Mouse (Mus musculus): ENCODE results near the gene Csnk2b. TPM values are rescaled to one million over a fixed set of nuclear protein-coding genes. Genes with fewer than 3 reads are reported as not detected.

Gene Csnk2b
- polyA plus RNA-seq, 1 experiment from 2014 or later = 224 TPM

DNA sequence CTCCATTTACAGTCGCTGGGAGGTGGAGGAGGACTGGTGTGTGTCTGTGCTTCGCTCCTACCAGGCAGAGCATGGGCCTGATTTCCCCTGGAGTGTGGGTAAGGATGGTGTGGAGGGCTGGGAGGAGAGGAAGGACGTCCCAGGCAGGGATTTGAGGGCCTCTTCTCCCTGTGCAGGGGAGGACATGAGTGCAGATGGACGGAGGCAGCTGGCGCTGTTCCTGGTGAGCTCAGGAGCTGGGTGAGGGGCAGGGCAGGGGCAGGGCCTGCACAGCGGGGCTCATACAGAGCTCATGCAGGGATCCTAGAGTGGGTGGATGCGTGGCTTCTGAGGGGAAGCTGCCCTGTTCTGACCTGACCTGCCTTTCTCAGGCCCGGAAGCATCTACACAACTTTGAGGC lies 19.6 kb downstream of the Csnk2b start:
- 54% methylated on average over 8 of the region's 8 CpGs for WGBS
- Histone ChIP-seq H3K27ac (ENCODE audit: low read length) (no peak overlapping the region), H3K4me2 (ENCODE audit: low read depth, low read length) (no peak overlapping the region), H3K4me3 (ENCODE audit: low read length) (no peak overlapping the region), H3K27me3 (ENCODE audit: control insufficient read depth, insufficient read depth, low read length) (no peaks in the 10 kb centered on the region), H3K4me1 (ENCODE audit: control insufficient read depth, insufficient read depth, low read length) (peaks cover 6% of the 10 kb centered on the region; the same call in 1 of the 2 replicates), H3K36me3 (ENCODE audit: control insufficient read depth, insufficient read depth) (peaks cover 32% of the 10 kb centered on the region), H3K9me3 (replicated peaks; ENCODE audit: control insufficient read depth, low read length) (no peaks in the 10 kb centered on the region), H3K9ac (ENCODE audit: low read length) (no peak overlapping the region)
- ATAC-seq (replicated peaks; ENCODE audit: extremely low read depth, insufficient read depth, low FRiP score) = no peak

DNA sequence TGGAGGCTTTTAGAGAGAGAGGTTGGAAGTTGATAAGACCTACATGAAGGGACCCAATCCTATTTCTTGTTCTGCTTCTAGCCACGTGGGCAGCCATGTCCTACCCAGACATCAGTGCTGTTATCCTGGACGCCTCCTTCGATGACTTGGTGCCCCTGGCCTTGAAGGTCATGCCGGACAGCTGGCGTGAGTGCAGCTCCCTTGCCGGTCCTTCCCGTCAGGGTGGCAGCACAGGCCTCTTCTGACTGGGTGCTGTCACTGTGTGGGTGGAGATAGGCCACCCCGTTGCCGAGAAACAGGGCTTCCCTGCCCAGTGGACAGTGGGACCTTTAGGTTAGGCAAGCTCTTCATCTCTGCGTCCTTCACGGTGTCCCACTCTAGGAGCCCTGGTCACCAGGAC lies 20.7 kb downstream of the Csnk2b start:
- peaks cover 4% of the 10 kb centered on the region; the same call in 1 of the 2 replicates for H3K4me1 ChIP-seq (ENCODE audit: control insufficient read depth, insufficient read depth, low read length)
- 83% methylated on average over 11 of the region's 11 CpGs for WGBS
- no peak for ATAC-seq (replicated peaks; ENCODE audit: extremely low read depth, insufficient read depth, low FRiP score)
- H3K27ac ChIP-seq (ENCODE audit: low read length) = no peak overlapping the region
- no peak overlapping the region for H3K9ac ChIP-seq (ENCODE audit: low read length)
- H3K4me3 ChIP-seq (ENCODE audit: low read length) = no peak overlapping the region
- H3K9me3 ChIP-seq (replicated peaks; ENCODE audit: control insufficient read depth, low read length) = no peaks in the 10 kb centered on the region
- H3K4me2 ChIP-seq (ENCODE audit: low read depth, low read length) = no peak overlapping the region
- no peaks in the 10 kb centered on the region for H3K27me3 ChIP-seq (ENCODE audit: control insufficient read depth, insufficient read depth, low read length)
- peaks cover 39% of the 10 kb centered on the region for H3K36me3 ChIP-seq (ENCODE audit: control insufficient read depth, insufficient read depth)

DNA sequence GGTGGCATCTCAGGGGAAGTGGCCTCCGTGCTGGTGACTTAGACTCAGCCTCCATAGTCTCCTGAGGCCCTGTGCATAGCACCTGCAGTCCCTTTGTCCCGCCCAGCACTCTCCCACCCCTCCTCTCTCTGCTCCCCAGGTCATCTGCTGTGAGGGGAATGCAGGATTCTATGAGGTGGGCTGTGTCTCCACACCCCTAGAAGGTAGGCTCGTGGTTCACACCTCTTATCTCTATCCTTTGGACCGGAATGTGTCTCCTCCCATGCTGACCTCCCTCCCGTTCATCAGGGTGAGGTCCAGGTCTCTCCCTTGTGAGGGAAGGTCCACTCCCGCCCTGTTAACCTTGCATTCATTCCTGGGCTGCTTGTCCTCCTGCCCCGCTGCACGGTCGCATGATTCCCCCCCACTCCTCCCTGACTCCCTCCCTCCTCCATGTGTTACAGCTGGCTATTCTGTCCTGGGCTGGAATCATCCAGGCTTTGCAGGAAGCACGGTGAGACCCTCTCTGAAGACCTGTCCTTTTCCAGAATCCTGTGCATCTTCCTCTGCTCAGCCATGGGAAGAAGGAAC lies 21.6 kb downstream of the Csnk2b start:
- ATAC-seq (replicated peaks; ENCODE audit: extremely low read depth, insufficient read depth, low FRiP score) = no peak
- 57% methylated on average over 10 of the region's 10 CpGs for WGBS
- no peak overlapping the region for H3K9ac ChIP-seq (ENCODE audit: low read length)
- no peaks in the 10 kb centered on the region for H3K9me3 ChIP-seq (replicated peaks; ENCODE audit: control insufficient read depth, low read length)
- peaks cover 39% of the 10 kb centered on the region for H3K36me3 ChIP-seq (ENCODE audit: control insufficient read depth, insufficient read depth)
- H3K4me1 ChIP-seq (ENCODE audit: control insufficient read depth, insufficient read depth, low read length) = peaks cover 2% of the 10 kb centered on the region; the same call in 1 of the 2 replicates
- no peak overlapping the region for H3K4me3 ChIP-seq (ENCODE audit: low read length)
- no peak overlapping the region for H3K27ac ChIP-seq (ENCODE audit: low read length)
- H3K4me2 ChIP-seq (ENCODE audit: low read depth, low read length) = no peak overlapping the region
- H3K27me3 ChIP-seq (ENCODE audit: control insufficient read depth, insufficient read depth, low read length) = no peaks in the 10 kb centered on the region

DNA sequence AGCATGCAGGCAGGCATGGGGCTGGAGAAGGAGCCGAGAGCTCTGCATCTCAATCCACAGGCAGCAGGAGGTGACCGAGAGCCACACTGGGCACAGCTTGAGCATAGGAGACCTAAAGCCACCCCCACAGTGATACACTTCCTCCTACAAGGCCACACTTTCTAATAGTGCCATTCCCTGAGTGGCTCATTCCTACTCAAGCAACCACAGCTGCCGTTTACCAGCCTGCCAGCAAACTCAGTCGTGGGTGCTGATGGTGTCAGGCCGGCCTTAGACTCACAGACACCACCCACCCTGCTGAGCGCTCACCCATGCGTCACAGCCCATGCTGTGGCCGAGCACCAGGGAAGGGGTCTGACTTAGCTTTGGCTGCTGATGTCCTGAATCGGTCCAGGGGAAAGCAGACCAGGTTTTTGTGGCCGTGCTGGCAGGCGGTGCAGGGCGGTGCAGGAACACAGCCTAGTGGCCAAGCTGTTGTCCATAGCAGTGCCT lies 24.6 kb downstream of the Csnk2b start:
- Histone ChIP-seq H3K4me1 (ENCODE audit: control insufficient read depth, insufficient read depth, low read length) (no peaks in the 10 kb centered on the region), H3K4me2 (ENCODE audit: low read depth, low read length) (no peak overlapping the region), H3K27me3 (ENCODE audit: control insufficient read depth, insufficient read depth, low read length) (no peaks in the 10 kb centered on the region), H3K27ac (ENCODE audit: low read length) (no peak overlapping the region), H3K9me3 (replicated peaks; ENCODE audit: control insufficient read depth, low read length) (no peaks in the 10 kb centered on the region), H3K4me3 (ENCODE audit: low read length) (no peak overlapping the region), H3K9ac (ENCODE audit: low read length) (no peak overlapping the region), H3K36me3 (ENCODE audit: control insufficient read depth, insufficient read depth) (peaks cover 47% of the 10 kb centered on the region)
- WGBS = 89% methylated on average over 12 of the region's 12 CpGs
- ATAC-seq (replicated peaks; ENCODE audit: extremely low read depth, insufficient read depth, low FRiP score) = no peak

DNA sequence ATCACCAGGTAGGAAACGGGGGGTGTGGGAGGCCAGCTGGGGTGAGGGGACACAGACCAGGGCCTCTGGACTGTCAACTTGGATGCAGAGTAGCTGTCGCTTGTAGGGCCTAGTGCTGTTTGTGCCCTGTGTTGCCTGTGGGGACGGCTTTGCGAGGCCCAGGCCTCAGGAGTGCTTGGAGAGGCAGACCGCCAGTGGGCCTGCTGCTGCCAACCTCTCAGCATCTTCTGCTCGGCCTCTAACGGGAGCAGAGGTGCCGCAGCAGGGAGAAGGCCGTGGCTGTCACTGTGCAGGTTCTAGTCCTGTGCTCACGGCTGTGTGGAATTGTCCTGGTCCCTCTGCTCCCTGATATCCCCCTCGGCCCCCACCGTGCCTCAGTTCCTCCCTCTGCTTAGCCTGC lies 25.3 kb downstream of the Csnk2b start:
- H3K27ac ChIP-seq (ENCODE audit: low read length) = no peak overlapping the region
- WGBS = 89% methylated on average over 12 of the region's 12 CpGs
- ATAC-seq (replicated peaks; ENCODE audit: extremely low read depth, insufficient read depth, low FRiP score) = no peak

DNA sequence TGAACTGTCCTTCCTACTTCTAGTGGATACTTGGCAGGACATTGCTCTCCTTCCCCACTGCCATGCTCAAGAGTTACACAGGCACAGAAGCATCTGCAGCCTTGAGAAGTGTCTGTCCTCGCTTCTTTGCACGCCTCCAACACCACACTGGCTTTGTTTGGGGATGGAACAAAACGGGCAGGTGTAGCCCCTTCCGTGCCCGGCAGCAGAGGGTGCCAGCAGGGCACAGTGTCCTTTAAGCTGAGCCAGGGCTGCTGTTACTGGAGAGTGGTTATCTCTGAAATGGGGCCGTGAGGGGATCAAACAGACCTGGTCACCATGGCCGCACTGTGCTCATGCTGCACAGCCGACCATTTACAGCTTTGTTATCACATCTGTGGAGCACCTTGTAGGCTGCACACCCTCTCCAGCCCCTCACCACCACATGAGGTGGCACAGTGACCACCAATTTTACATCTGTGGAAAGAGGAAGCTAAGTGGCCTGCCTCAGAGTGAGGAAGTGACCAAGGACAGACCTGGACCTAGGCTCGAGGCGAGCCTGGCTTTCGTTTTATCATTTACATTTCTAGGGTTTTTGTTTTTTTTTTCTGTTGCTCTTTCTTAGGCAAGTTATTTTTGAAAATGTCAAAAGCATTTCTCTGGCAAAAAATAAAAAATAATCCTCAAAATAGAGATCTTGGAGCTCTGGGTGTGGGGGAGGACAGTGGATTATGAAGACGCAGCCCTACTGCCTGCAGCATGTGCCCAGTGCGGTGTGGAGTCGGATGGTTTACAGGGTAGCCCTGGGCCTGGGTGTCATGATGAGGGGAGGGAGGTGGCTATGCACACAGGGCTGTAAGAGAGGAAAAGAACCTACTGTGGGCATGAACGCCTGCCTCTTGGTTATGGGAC lies 27.1 kb downstream of the Csnk2b start:
- ATAC-seq (replicated peaks; ENCODE audit: extremely low read depth, insufficient read depth, low FRiP score) = no peak
- H3K4me3 ChIP-seq (ENCODE audit: low read length) = no peak overlapping the region
- no peaks in the 10 kb centered on the region for H3K27me3 ChIP-seq (ENCODE audit: control insufficient read depth, insufficient read depth, low read length)
- H3K9me3 ChIP-seq (replicated peaks; ENCODE audit: control insufficient read depth, low read length) = no peaks in the 10 kb centered on the region
- no peak overlapping the region for H3K9ac ChIP-seq (ENCODE audit: low read length)
- no peak overlapping the region for H3K4me2 ChIP-seq (ENCODE audit: low read depth, low read length)
- WGBS = 74% methylated on average over 15 of the region's 15 CpGs
- peaks cover 34% of the 10 kb centered on the region for H3K36me3 ChIP-seq (ENCODE audit: control insufficient read depth, insufficient read depth)
- peaks cover 9% of the 10 kb centered on the region for H3K4me1 ChIP-seq (ENCODE audit: control insufficient read depth, insufficient read depth, low read length)
- H3K27ac ChIP-seq (ENCODE audit: low read length) = no peak overlapping the region

More for the DNA sequence above, 25.3 kb downstream of the Csnk2b start:
- Histone ChIP-seq H3K9me3 (replicated peaks; ENCODE audit: control insufficient read depth, low read length) (no peaks in the 10 kb centered on the region), H3K4me3 (ENCODE audit: low read length) (no peak overlapping the region), H3K36me3 (ENCODE audit: control insufficient read depth, insufficient read depth) (peaks cover 45% of the 10 kb centered on the region), H3K9ac (ENCODE audit: low read length) (no peak overlapping the region; the same call in 1 of the 2 replicates), H3K4me2 (ENCODE audit: low read depth, low read length) (no peak overlapping the region), H3K4me1 (ENCODE audit: control insufficient read depth, insufficient read depth, low read length) (no peaks in the 10 kb centered on the region), H3K27me3 (ENCODE audit: control insufficient read depth, insufficient read depth, low read length) (no peaks in the 10 kb centered on the region)

DNA sequence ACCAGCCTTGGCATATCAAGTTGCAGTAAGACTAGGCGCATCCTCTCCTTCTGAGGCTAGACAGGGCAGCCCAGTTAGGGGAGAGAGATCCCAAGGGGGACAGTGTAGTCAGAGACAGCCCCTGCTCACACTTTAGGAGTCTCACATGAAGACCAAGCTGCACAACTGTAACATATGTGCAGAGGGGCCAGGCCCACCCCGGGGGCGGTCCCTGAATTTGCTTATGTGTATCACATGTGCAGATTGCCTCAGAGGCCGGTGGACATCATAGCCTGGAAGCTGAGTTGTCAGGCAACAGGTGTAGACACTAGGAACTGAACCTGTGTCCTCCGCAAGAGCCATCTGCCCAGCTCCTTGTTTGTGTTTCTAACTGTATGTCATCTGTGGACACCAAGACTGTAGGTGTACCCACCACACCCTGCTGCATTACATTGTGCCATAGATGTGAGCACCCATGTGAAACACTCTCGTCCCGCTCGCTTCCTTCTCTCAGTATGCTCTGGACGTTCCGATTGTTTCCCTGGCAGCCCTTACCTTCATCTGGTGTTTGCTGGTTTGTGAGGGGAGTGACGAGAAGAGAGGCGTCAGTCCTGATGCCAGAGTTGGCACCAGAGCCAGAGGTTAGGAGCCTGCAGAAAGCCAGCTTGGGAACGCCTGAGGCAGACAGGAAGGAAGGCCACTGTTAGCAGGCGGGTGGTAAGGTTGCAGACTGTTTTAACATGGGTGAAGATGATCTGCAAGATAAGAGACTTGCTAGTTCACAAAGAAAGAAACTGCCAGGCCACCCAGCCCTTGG lies 29.3 kb downstream of the Csnk2b start:
- H3K36me3 ChIP-seq (ENCODE audit: control insufficient read depth, insufficient read depth) = peaks cover 23% of the 10 kb centered on the region
- no peak overlapping the region for H3K4me3 ChIP-seq (ENCODE audit: low read length)
- WGBS = 86% methylated on average over 14 of the region's 14 CpGs
- H3K27ac ChIP-seq (ENCODE audit: low read length) = no peak overlapping the region
- H3K27me3 ChIP-seq (ENCODE audit: control insufficient read depth, insufficient read depth, low read length) = no peaks in the 10 kb centered on the region
- no peak overlapping the region for H3K4me2 ChIP-seq (ENCODE audit: low read depth, low read length)
- ATAC-seq (replicated peaks; ENCODE audit: extremely low read depth, insufficient read depth, low FRiP score) = no peak
- H3K4me1 ChIP-seq (ENCODE audit: control insufficient read depth, insufficient read depth, low read length) = peaks cover 9% of the 10 kb centered on the region
- H3K9me3 ChIP-seq (replicated peaks; ENCODE audit: control insufficient read depth, low read length) = no peaks in the 10 kb centered on the region
- no peak overlapping the region for H3K9ac ChIP-seq (ENCODE audit: low read length)

DNA sequence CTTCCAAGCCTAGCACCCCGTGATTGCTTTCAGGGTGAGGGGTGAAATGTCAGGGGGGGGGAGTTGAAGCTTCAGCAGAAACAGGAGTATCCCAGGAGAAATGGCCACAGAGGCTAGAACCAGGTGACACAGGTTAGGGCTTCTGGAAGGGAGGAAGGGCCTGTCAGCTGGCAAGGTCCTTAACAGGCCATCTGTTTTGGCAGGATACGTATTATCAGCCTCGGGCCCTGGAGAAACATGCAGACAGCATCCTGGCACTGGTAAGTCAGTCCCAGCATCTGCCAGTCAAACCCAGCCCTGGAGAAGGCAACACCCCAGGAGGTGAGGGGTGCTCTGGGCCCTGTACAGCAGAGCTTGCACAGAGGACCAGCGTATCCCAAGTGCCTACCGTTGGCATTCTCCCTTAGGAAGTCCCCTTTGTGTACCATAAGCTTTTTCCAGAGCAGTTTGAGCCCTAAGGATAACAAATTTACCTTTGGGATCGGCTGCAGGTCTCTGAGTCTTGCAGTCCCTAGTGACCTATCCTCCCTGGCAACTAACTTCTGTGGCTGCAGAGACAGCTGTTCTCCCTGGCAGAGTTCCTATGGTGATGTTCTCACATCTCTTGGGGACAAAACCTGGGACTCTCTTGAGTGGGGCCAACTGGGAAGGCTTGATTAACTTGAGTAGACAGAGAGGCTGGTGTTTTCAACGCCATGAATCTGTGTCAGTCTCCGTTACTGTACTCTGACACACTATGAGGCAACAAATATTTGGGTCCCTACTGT lies 31.5 kb downstream of the Csnk2b start:
- H3K27me3 ChIP-seq (ENCODE audit: control insufficient read depth, insufficient read depth, low read length) = no peaks in the 10 kb centered on the region
- peak overlapping the region; percentile 86 for H3K4me2 ChIP-seq (ENCODE audit: low read depth, low read length)
- 54% methylated on average over 8 of the region's 8 CpGs for WGBS
- H3K9me3 ChIP-seq (replicated peaks; ENCODE audit: control insufficient read depth, low read length) = no peaks in the 10 kb centered on the region
- peak overlapping the region; percentile 98 for H3K27ac ChIP-seq (ENCODE audit: low read length)
- no peak for ATAC-seq (replicated peaks; ENCODE audit: extremely low read depth, insufficient read depth, low FRiP score)
- H3K36me3 ChIP-seq (ENCODE audit: control insufficient read depth, insufficient read depth) = peaks cover 14% of the 10 kb centered on the region; the same call in 1 of the 2 replicates
- peaks cover 9% of the 10 kb centered on the region for H3K4me1 ChIP-seq (ENCODE audit: control insufficient read depth, insufficient read depth, low read length)
- H3K4me3 ChIP-seq (ENCODE audit: low read length) = peak overlapping the region; percentile 78
- peak overlapping the region; percentile 94 for H3K9ac ChIP-seq (ENCODE audit: low read length)
